Mouse (Mus musculus): ENCODE measurements around the gene Cacna1e. TPM values are rescaled to one million over a fixed set of nuclear protein-coding genes. Genes with fewer than 3 reads are reported as not detected.

Cacna1e gene
- polyA plus RNA-seq, 1 experiment from 2014 or later, result 0.25 TPM

DNA sequence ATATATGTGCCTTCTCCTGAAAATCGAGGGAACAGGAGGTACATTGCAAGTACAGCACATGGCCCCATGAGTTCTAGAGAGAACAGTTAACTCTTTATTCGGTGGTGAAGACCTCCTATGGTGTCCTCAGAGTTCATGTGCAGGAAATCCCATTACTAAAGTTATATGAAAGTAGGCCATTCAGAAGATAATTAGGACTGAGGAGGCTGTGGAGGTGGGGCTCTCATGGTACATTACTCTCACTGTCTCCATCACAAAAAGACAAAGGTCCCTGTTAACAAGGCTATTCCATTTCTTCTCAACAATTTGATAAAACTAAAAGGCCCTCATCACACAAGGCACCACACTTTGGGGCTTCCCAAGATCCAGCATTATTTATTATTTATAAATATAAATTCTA is 475.2 kb downstream of the Cacna1e start:
- ATAC-seq (ENCODE audit: insufficient read depth) (no peak), DNase-seq (no peak)
- no peaks in the 10 kb centered on the region for H3K9me3 ChIP-seq (ENCODE audit: low read depth, low read length)
- WGBS, result 74% methylated on average over 2 of the region's 2 CpGs
- no peak overlapping the region for H3K27ac ChIP-seq (ENCODE audit: low read depth)
- H3K9ac ChIP-seq, result no peak overlapping the region
- H3K36me3 ChIP-seq (ENCODE audit: insufficient read depth), result no peaks in the 10 kb centered on the region
- no peak overlapping the region for H3K4me3 ChIP-seq (ENCODE audit: low read depth, low read length)
- TF ChIP-seq CTCF (IDR thresholded peaks at IDR 0.05; ENCODE audit: low read depth), result no peak
- H3K4me2 ChIP-seq, result no peak overlapping the region
- H3K4me1 ChIP-seq (ENCODE audit: insufficient read depth), result no peaks in the 10 kb centered on the region
- no peaks in the 10 kb centered on the region for H3K27me3 ChIP-seq (ENCODE audit: insufficient read depth, low read length)

- WGBS, result 76% methylated on average over 6 of the region's 6 CpGs
- Histone ChIP-seq H3K4me3 (ENCODE audit: low read depth, low read length) (no peak overlapping the region), H3K27ac (ENCODE audit: low read depth) (no peak overlapping the region), H3K4me2 (no peak overlapping the region), H3K9me3 (ENCODE audit: low read depth, low read length) (no peaks in the 10 kb centered on the region), H3K9ac (no peak overlapping the region), H3K4me1 (ENCODE audit: insufficient read depth) (no peaks in the 10 kb centered on the region), H3K36me3 (ENCODE audit: insufficient read depth) (no peaks in the 10 kb centered on the region), H3K27me3 (ENCODE audit: insufficient read depth, low read length) (no peaks in the 10 kb centered on the region)
- TF ChIP-seq CTCF (IDR thresholded peaks at IDR 0.05; ENCODE audit: low read depth), result no peak
- ATAC-seq (ENCODE audit: insufficient read depth) (no peak), DNase-seq (no peak)
Measured at GRCm38 (mm10) chr1:154391979-154392378, 492.3 kb downstream of the Cacna1e start.

Other genes with a start within 250 kb of the Cacna1e start
- gene Ier5, start 215.1 kb upstream of the Cacna1e start, polyA plus RNA-seq (2014; fragmentation: Nextera tagmentation; extraction: Ambion mirVana), result 14.6 and 15.1 TPM in 2 replicates

Measured in lung, embryonic 14.5 days (tissue).